Mouse (Mus musculus): Measurements from ENCODE around the gene Psen1.

The Psen1 gene

DNA sequence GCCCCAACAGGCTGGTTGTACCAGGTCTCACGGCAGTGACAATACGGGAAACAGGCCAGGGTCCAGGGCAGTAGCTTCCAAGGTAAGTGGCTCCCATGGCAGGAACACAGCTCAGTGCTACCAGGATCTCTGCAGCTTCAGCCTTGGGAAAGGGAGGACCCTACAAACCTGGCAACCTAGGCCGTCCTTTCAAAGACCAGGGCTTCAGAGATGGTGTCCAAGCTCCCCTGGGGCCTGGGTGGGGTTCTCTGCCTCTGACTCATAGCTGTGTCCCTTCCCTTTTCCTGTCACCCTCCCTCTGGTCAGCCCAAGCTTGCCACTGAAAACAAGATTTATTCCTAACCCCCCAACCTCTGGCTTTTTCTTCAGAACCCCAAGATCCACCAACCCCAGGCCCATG is 92.2 kb downstream of the Psen1 start:
- DNase-seq = no peak

- no peak for DNase-seq
Measured at GRCm38 (mm10) chr12:83781204-83781603, 93.3 kb downstream of the Psen1 start.

DNA sequence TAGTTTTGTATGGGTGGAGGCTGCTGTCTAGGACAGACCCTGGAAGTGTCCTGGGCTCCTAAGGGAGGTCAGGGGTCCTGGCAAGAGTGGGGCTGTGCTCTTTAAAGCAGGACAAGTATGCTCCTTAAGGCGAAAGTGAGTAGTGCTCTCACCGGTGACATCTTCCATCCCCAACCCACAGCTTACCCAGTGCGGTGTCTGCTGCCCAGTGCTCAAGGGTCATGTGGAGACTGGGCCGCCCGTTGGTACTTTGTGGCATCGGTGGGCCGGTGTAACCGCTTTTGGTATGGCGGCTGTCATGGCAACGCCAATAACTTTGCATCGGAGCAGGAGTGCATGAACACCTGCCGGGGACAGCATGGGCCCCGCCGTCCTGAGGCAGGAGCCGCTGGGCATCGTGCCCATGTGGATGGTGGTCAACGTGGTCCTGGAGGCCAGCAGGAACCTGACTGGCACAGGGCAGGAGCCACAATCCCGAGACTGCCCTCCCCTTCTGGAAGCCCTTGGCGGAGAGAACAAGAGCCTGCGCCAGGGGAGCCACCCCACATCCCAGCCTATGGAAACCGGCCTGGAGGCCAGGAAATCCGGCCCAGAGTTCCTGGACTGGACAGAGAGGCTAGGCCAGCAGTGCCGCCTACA is 93.8 kb downstream of the Psen1 start:
- DNase-seq = peak; percentile 46 to 56

- DNase-seq = no peak
Measured at GRCm38 (mm10) chr12:83782669-83783068, 94.7 kb downstream of the Psen1 start.

Measured in cerebellum, postnatal 25 days (tissue).